Mouse (Mus musculus): ENCODE measurements around the gene Lrrc43.

The Lrrc43 gene

GRCm38 (mm10) chr5:123521621-123522020, 32.5 kb downstream of the Lrrc43 start:
- no peak for DNase-seq

DNA sequence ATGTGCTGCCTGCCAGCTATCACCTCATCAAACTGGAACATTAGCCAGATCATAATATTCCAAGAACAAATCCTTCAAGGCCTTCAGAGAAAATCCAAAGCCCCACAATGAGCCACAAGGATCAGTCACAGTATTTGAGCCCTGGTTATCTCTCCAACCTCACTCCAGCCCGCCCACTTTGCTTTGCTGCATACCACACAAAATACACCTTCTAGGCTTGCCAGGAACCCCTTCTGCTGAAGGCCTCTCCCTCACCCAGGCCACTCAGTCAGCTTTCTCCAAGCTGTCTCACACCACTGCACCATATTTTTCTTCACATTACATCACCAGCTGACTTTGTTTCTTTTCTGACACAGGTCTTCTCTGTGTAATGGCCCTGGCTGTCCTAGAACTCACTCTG, 33.1 kb downstream of the Lrrc43 start:
- DNase-seq = no peak

GRCm38 (mm10) chr5:123523692-123524392, 34.7 kb downstream of the Lrrc43 start, which contains the start of gene Diablo:
Diablo (minus strand) TSS chr5:123524176.
- DNase-seq = peak; percentile 100

- peak; percentile 89 for DNase-seq
Measured at GRCm38 (mm10) chr5:123524393-123524750, 35.3 kb downstream of the Lrrc43 start.

- no peak for DNase-seq
Measured at GRCm38 (mm10) chr5:123525281-123525680, 36.2 kb downstream of the Lrrc43 start, which contains the start of gene Gm49027. Gm49027 (minus strand) TSS chr5:123525488.

DNA sequence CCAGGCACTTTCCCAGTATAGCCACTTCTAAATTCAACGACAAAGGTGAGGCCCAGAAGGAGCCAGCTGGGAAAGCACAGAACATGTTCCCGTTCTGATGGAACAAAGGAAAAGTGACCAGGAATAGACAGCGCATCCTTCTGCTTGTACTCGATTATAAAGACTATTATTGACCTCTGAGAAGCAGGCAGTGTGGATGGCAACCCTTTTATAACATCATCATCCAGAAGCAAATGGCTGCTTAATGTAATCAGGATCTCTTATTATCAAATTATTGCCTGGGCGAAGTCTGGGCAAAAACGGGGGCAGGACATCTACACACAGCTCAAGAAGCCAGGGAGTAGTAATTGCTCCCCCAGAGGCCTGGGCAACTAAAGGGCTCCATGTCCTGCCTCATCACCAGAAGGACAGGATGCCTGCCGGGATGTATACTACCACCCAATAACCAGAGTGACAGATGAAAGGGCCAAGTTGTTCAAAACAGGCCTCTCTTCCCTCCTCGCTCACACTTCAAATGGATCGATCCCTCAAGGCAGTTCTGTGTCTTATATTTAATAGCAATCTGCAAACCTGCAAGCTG, 36.9 kb downstream of the Lrrc43 start:
- no peak for DNase-seq

GRCm38 (mm10) chr5:123528641-123529040, 39.5 kb downstream of the Lrrc43 start:
- DNase-seq = no peak

GRCm38 (mm10) chr5:123530056-123530455, 41.0 kb downstream of the Lrrc43 start:
- DNase-seq = no peak

DNA sequence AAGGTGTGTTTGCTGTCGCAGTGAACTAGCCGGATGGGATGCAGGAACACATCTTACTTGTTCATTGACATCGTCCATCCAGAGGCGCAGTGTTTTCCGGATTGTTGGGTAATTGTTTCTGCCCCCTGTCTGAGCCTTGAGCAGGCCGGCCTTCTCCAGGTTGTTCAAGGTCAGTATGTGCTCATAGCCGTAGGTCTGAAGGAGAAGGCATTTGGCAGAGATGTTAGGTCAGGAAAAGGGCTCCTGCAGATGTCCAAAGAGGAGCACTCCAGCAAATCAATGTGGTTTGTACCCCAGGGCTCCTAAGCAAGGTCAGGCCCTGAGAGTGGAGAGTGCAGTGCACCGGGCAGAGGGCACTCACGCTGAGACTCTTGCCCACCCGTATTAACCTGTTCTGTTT, 44.7 kb downstream of the Lrrc43 start:
- DNase-seq = no peak

DNA sequence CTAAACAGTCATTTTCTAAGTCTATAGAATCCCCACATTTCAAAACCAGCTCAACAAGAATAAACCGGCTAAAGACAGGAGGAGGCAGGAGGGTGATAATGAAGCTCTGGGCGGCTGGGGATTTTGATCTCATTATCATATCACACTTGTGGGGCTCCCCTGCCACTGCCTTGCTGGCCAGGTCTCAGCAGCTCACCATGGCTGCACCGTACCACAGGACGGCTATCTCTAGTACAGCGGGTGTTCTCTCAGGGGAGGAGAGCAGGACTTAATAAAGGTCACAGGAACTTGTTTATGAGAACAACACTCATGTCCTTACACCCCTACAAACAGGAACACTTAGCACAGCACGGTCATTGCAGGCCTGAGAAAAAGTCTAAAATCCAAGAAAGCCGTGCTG, 66.6 kb downstream of the Lrrc43 start:
- DNase-seq = no peak

DNA sequence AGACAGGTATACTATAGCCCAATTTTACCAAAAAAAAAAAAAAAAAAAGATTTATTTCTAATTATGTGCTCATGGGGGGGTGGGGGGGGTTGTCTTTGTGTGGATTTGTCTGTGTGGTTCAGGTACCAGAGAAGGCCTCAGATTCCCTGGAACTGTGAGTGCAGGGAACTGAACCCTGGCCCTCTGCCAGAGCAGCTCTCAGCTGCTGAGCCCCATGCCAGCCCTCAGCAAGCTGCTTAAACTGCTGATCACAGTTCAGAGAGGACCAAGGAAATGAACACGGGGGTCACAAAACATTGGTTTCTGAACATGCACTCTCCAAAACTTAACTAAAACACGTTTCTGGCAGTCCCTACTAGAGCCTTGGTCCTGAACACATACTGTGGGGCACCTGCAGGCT, 67.3 kb downstream of the Lrrc43 start:
- DNase-seq = no peak
